Mouse (Mus musculus) MEL (cell line): ENCODE measurements around the gene Mrpl35. TPM values are rescaled to one million over a fixed set of nuclear protein-coding genes. Genes with fewer than 3 reads are reported as not detected.

Experiments
- DNase-seq: peaks from one replicate; pipeline ENCODE4 v3.0.0; 2011; ENCODE audit warnings: low read depth, low spot score
- H3K27ac ChIP-seq: 2 replicates; pipeline ENCODE4 v1.5.1; 2012; ENCODE audit warnings: low read depth, mild to moderate bottlenecking, control low read depth, low read length, moderate library complexity; ENCODE audit not compliant: control insufficient read depth
- H3K27me3 ChIP-seq, 2 experiments: fragments of 150-350 bp in 1 of 2; sonication (generic) in 1 of 2; 2 replicates each; pipeline ENCODE4 v1.6.1; 2012; ENCODE audit warnings: low read length in 2 of 2, mild to moderate bottlenecking in 2 of 2, improper control_type of control experiment in 1 of 2, moderate library complexity in 1 of 2; ENCODE audit not compliant: insufficient read depth in 2 of 2, control insufficient read depth in 1 of 2
- H3K36me3 ChIP-seq, 2 experiments: 2 replicates each; pipeline ENCODE4 v1.6.1; 2012 to 2014; ENCODE audit warnings: low read length in 2 of 2, improper control_type of control experiment in 1 of 2, inconsistent platforms in 1 of 2, mild to moderate bottlenecking in 1 of 2; ENCODE audit not compliant: insufficient read depth in 2 of 2, control insufficient read depth in 1 of 2
- H3K4me1 ChIP-seq, 2 experiments: fragments of 150-350 bp in 1 of 2; sonication (generic) in 1 of 2; 2 replicates each; pipeline ENCODE4 v1.6.1; 2012; ENCODE audit warnings: low read length in 2 of 2, improper control_type of control experiment in 1 of 2, mild to moderate bottlenecking in 1 of 2; ENCODE audit not compliant: insufficient read depth in 2 of 2, control insufficient read depth in 1 of 2
- H3K4me3 ChIP-seq, 2 experiments: fragments of 150-350 bp in 1 of 2; sonication (generic) in 1 of 2; 2 replicates each; pipeline ENCODE4 v1.5.1; 2012; ENCODE audit warnings: low read depth in 2 of 2, low read length in 2 of 2, mild to moderate bottlenecking in 2 of 2, moderate library complexity in 2 of 2, control low read depth in 1 of 2, improper control_type of control experiment in 1 of 2; ENCODE audit not compliant: control insufficient read depth in 1 of 2, insufficient read depth in 1 of 2
- H3K79me2 ChIP-seq: 2 replicates; pipeline ENCODE4 v1.6.1; 2012; ENCODE audit warnings: mild to moderate bottlenecking, low read length, moderate library complexity; ENCODE audit not compliant: control insufficient read depth, poor library complexity, insufficient read depth
- H3K9ac ChIP-seq: 2 replicates; pipeline ENCODE4 v1.6.1; 2012; ENCODE audit warnings: low read depth, mild to moderate bottlenecking, control low read depth, low read length, moderate library complexity; ENCODE audit not compliant: control insufficient read depth, poor library complexity, severe bottlenecking
- H3K9me3 ChIP-seq: fragments of 150-350 bp; sonication (generic); replicated peaks from 2 replicates; pipeline ENCODE4 v1.6.1; 2012; ENCODE audit warnings: mild to moderate bottlenecking, low read length, improper control_type of control experiment, moderate library complexity; ENCODE audit not compliant: insufficient read depth
- CTCF ChIP-seq, 3 experiments: IDR thresholded peaks in 2 of 3; conservative IDR thresholded peaks in 1 of 3; 2 replicates each; pipeline ENCODE4 v1.5.1; 2011 to 2012; ENCODE audit warnings: low read length in 3 of 3, low read depth in 2 of 3, mild to moderate bottlenecking in 2 of 3, improper control_type of control experiment in 1 of 3, inconsistent platforms in 1 of 3, mixed read lengths in 1 of 3, moderate library complexity in 1 of 3; ENCODE audit not compliant: control insufficient read depth in 1 of 3, insufficient read depth in 1 of 3, poor library complexity in 1 of 3, severe bottlenecking in 1 of 3
- ELF1 ChIP-seq: IDR thresholded peaks from 2 replicates; pipeline ENCODE4 v1.6.1; 2014; ENCODE audit warnings: low read depth, mild to moderate bottlenecking, inconsistent platforms, low read length, improper control_type of control experiment, moderate library complexity
- GABPA ChIP-seq: IDR thresholded peaks from 2 replicates; pipeline ENCODE4 v1.6.1; 2012; ENCODE audit warnings: low read depth, mild to moderate bottlenecking, inconsistent platforms, low read length, improper control_type of control experiment, moderate library complexity
- KAT2A ChIP-seq: conservative IDR thresholded peaks from 2 replicates; pipeline ENCODE4 v1.6.1; 2012; ENCODE audit warnings: low read depth, low read length, improper control_type of control experiment, inconsistent platforms
- MAX ChIP-seq: IDR thresholded peaks from 2 replicates; pipeline ENCODE4 v1.6.1; 2011; ENCODE audit warnings: low read length, improper control_type of control experiment
- MYB ChIP-seq: IDR thresholded peaks from 2 replicates; pipeline ENCODE4 v1.6.1; 2011; ENCODE audit warnings: mild to moderate bottlenecking, low read depth, low read length, improper control_type of control experiment
- POLR2A ChIP-seq, 2 experiments: IDR thresholded peaks; 2 replicates each; pipeline ENCODE4 v1.6.1; 2011 to 2012; ENCODE audit warnings: low read length in 2 of 2, mild to moderate bottlenecking in 2 of 2, control low read depth in 1 of 2, improper control_type of control experiment in 1 of 2, low read depth in 1 of 2, moderate library complexity in 1 of 2; ENCODE audit not compliant: control insufficient read depth in 1 of 2, insufficient read depth in 1 of 2, poor library complexity in 1 of 2
- POLR2AphosphoS5 ChIP-seq: IDR thresholded peaks from 2 replicates; pipeline ENCODE4 v1.6.1; 2012; ENCODE audit warnings: low read depth, borderline replicate concordance, mild to moderate bottlenecking, inconsistent platforms, low read length, moderate library complexity, mixed read lengths
- RAD21 ChIP-seq: IDR thresholded peaks from 2 replicates; pipeline ENCODE4 v1.6.1; 2011; ENCODE audit warnings: mild to moderate bottlenecking, low read depth, low read length, improper control_type of control experiment
- SIN3A ChIP-seq: IDR thresholded peaks from 2 replicates; pipeline ENCODE4 v1.6.1; 2012; ENCODE audit warnings: low read length, improper control_type of control experiment, inconsistent platforms
- TAL1 ChIP-seq: IDR thresholded peaks from 2 replicates; pipeline ENCODE4 v1.6.1; 2012; ENCODE audit warnings: mild to moderate bottlenecking, inconsistent platforms, low read length, moderate library complexity, mixed read lengths
- TBP ChIP-seq: IDR thresholded peaks from 2 replicates; pipeline ENCODE4 v1.8.0; 2011; ENCODE audit warnings: low read depth, low read length, improper control_type of control experiment
- USF2 ChIP-seq, 2 experiments: IDR thresholded peaks; 2 replicates each; pipeline ENCODE4 v1.6.1; 2011 to 2012; ENCODE audit warnings: improper control_type of control experiment in 2 of 2, low read length in 2 of 2, borderline replicate concordance in 1 of 2, inconsistent platforms in 1 of 2, low read depth in 1 of 2, mild to moderate bottlenecking in 1 of 2; ENCODE audit not compliant: insufficient read depth in 1 of 2
- ZKSCAN1 ChIP-seq: IDR thresholded peaks from 2 replicates; pipeline ENCODE4 v1.6.1; 2012; ENCODE audit warnings: low read depth, mild to moderate bottlenecking, inconsistent platforms, low read length, improper control_type of control experiment, moderate library complexity
- polyA plus RNA-seq, 2 experiments: library from polyadenylated mRNA; stranded (reverse) in 1 of 2; unstranded in 1 of 2; fragments of >175 nt in 1 of 2; fragments of >200 nt in 1 of 2; gene quantifications; 2 replicates each; pipeline versions ENCODE4 v1.2.1 to v1.2.4; 2012; ENCODE audit warnings: low replicate concordance in 2 of 2, low read depth in 1 of 2; ENCODE audit not compliant: insufficient read length in 2 of 2, insufficient read depth in 1 of 2, missing spikeins in 1 of 2
- total RNA-seq: library from RNA; depleted of rRNA; stranded (reverse); fragments of 300-350 nt; gene quantifications from 2 replicates; pipeline ENCODE4 v1.2.3, GENCODE M21; 2012

The Mrpl35 gene
- total and polyA plus RNA-seq, 3 experiments: 26.0 to 34.8 TPM; not detected in 1

DNA sequence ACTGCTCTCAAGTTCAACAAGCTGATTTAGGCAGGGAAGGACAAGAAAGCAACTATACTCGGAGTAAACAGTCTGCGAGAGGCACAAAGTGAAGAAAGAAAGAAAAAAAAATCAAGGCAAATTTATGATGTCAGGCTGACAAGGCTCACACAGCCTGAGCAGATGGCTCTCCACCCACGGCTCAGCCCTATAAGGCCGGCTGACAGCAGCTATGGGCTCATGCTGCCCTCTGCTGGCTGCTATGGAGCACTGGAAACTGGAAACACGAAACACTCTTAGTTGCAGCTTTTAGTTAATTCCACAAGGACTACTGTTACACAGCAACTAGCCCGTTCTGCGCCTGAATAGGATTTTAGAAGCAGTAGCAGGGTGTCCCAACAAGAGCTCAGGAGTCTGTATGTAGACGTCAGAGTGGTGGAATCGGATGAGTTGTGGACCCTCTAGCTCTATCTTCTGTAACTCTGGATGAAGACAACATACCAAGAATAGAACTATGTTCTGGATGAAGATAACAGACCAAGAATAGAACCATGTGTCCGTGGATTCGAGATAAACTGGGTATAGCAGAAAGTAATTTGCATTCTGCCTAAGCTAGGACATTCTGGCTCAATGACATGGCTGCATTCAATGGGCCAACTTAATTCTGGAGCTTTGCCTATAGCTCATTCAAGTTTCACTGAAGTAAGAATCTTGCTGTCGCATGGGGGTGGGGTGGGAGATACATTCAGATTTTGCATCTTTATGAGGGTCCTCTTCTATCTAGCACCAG, 22.5 kb downstream of the Mrpl35 start (continued):
- TF ChIP-seq SIN3A (peak; percentile 62; the same call in 1 of the 2 replicates), RAD21 (peak; percentile 100), CTCF (IDR thresholded peaks at IDR 0.05 in 2 of 3, conservative IDR thresholded peaks at IDR 0.05 in 1 of 3; ENCODE audit: control insufficient read depth in 1 of 3, insufficient read depth in 1 of 3, low read depth in 2 of 3, low read length in 3 of 3, poor library complexity in 1 of 3, severe bottlenecking in 1 of 3) (peak; percentile 93 to 98 (median 97); a peak in 5 of 6 replicates), TAL1 (no peak)
- TF ChIP-seq, all 39 proteins: peak for 13

DNA sequence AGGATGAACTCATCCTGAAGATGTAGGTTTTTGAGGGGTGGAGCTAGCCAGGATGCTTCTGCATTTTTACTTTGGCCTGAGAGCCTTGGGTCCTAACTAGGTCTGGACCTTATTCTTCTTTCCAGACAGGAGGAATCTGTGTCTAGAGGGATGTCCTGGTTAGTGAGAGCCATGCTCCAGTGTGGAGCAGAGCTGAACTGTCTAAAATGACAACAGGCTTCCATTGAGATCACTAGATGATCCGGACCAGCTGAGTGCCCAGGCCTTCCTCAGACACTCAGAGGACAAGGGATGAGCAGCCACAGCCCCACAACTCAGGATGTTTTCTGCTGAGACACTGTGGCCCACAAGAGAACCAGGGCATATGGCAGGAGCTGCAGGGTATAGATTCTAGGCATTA, 23.2 kb downstream of the Mrpl35 start:
- Histone ChIP-seq H3K4me3 (no peak overlapping the region), H3K9ac (no peak overlapping the region), H3K4me1 (peaks cover 5 to 11% of the 10 kb centered on the region in 2 experiments), H3K27me3 (no peaks in the 10 kb centered on the region), H3K36me3 (0 out of 4 replicates have a peak, but pooled peaks cover 0 to 6% of the 10 kb centered on the region in 2 experiments), H3K79me2 (no peaks in the 10 kb centered on the region), H3K9me3 (no peaks in the 10 kb centered on the region), H3K27ac (no peak overlapping the region)
- DNase-seq: no peak
- TF ChIP-seq ZKSCAN1: no peak

DNA sequence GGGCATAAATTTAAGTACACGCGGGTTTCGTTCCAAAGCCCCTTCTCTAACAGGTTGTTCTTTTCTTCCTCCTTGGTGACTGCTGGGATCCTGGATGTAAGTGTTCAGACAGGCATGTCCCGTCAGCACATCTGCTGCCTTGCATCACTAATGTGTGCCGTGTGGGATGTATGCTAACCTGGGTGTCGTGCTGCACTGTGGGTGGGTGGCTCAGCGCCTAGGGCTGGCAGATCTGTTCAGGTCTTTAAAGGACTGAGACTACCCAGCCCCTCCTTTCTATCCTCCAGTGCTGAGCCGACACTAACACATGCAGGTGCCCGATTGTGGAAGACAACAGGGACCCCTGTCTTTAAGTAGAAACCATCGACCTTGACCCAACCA, 25.1 kb downstream of the Mrpl35 start:
- peak overlapping the region; percentile 9 to 64 for H3K4me3 ChIP-seq

More for the DNA sequence above, 25.1 kb downstream of the Mrpl35 start:
- Histone ChIP-seq H3K27ac (no peak overlapping the region), H3K27me3 (no peaks in the 10 kb centered on the region), H3K79me2 (no peaks in the 10 kb centered on the region), H3K9ac (peak overlapping the region; percentile 1), H3K4me1 (peaks cover 5 to 11% of the 10 kb centered on the region in 2 experiments), H3K9me3 (no peaks in the 10 kb centered on the region), H3K36me3 (0 out of 4 replicates have a peak, but pooled peaks cover 0 to 6% of the 10 kb centered on the region in 2 experiments)
- no peak for TF ChIP-seq USF2 (IDR thresholded peaks at IDR 0.05; ENCODE audit: borderline replicate concordance in 1 of 2, insufficient read depth in 1 of 2, low read depth in 1 of 2, low read length in 2 of 2)
- 0 out of 2 replicates have a peak, but pooled peaks have one; percentile 16 for TF ChIP-seq MAX
- TF ChIP-seq CTCF (IDR thresholded peaks at IDR 0.05 in 2 of 3, conservative IDR thresholded peaks at IDR 0.05 in 1 of 3; ENCODE audit: control insufficient read depth in 1 of 3, insufficient read depth in 1 of 3, low read depth in 2 of 3, low read length in 3 of 3, poor library complexity in 1 of 3, severe bottlenecking in 1 of 3): no peak
- TF ChIP-seq ELF1: no peak
- no peak for TF ChIP-seq POLR2AphosphoS5
- TF ChIP-seq MYB: no peak
- TF ChIP-seq GABPA: no peak
- no peak for TF ChIP-seq TAL1
- TF ChIP-seq TBP: no peak
- TF ChIP-seq KAT2A: no peak
- TF ChIP-seq SIN3A: 0 out of 2 replicates have a peak, but pooled peaks have one; percentile 12
- TF ChIP-seq POLR2A (IDR thresholded peaks at IDR 0.05; ENCODE audit: control insufficient read depth in 1 of 2, insufficient read depth in 1 of 2, low read depth in 1 of 2, low read length in 2 of 2, poor library complexity in 1 of 2): no peak
- DNase-seq: no peak
